Mouse (Mus musculus): ENCODE data around the gene Plcg2.

Gene Plcg2

DNA sequence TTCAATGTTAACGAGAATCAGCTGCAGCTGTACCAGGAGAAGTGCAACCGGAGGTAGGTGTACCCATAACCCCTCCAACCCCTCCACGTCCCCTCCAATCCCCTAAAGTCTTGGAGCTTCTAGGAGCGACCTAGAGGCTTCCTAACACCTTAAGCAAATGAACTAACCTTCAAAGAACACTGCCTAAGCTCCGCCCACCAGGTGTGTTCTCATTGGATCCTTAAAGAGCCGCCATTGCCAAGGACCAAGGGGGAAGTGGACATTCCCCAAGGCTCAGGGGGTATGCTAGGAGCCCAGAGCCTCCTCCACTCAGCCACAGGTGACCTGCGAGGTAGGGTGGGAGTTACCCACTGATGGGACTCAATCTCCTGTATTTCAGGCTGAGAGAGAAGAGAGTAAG is 136.3 kb downstream of the Plcg2 start:
- no peak for DNase-seq (ENCODE audit: low spot score in 2 of 2)

GRCm38 (mm10) chr8:117637462-117637861 is 139.4 kb downstream of the Plcg2 start:
- no peak for DNase-seq (ENCODE audit: low spot score in 2 of 2)

GRCm38 (mm10) chr8:117639631-117640030 is 141.5 kb downstream of the Plcg2 start:
- DNase-seq (ENCODE audit: low spot score in 2 of 2), result no peak

DNA sequence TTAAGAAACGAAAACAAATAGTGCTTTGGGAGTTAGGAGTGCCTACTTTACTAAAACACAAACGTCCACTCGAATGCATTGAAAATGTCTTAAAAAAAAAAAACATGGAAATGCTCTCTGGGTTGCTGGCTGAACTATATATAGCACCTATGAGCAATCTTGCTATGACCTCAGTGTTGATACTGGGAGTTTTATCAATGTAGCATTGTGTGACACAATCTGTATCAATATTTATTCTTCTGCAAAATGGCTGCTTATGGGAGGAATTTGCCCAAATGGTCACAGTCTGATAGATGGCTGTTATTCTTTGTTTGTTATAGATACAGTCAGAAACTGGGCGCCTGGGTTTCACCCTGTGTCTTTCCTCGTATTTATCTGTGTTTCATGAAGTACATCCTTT is 147.4 kb downstream of the Plcg2 start:
- DNase-seq (ENCODE audit: low spot score in 2 of 2), result no peak

DNA sequence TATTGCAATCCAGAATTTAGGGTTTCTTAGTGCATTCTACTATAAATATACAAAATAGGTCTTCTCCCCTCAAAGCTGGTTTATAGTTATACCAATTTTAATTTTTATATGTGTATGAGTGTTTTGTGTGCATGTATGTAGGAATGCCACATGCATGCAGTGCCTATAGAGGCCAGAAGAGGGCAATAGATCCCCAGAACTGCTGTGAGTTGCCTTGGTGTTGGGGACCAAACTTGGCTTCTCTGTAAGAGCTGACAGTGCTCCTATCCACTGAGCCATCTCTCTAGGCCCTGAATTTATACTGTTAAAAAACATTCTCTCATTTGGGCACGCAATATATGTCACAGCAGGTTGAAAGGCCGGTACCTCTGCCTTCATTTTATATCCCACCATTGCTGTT is 147.9 kb downstream of the Plcg2 start:
- DNase-seq (ENCODE audit: low spot score in 2 of 2), result peak in 1 of 2 experiments; percentile 20

GRCm38 (mm10) chr8:117646440-117646839 is 148.3 kb downstream of the Plcg2 start:
- no peak for DNase-seq (ENCODE audit: low spot score in 2 of 2)

- no peak for DNase-seq (ENCODE audit: low spot score in 2 of 2)
These were observed 154.2 kb downstream of the Plcg2 start for GRCm38 (mm10) chr8:117652318-117652717.

DNA sequence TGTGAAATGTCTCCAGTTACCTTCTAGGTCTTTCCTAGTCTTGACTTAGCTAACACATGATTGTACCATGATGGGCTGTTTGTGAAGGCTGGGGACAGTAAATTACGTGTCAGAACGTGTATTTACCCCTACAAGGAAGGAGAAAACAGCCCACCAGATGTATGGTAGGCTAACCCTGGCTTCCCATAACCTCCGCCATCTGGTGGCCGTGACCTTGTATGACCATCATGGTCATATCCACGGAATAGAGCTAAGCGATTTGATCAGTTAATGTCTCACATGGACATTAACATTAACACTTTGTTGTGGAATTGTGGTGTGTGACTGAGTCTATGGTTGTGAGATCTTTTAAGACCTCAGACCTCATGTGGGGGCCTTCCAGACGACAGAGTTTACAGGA is 160.9 kb downstream of the Plcg2 start:
- no peak for DNase-seq (ENCODE audit: low spot score in 2 of 2)

GRCm38 (mm10) chr8:117660358-117661031 is 162.4 kb downstream of the Plcg2 start:
- DNase-seq (ENCODE audit: low spot score in 2 of 2), result no peak

- DNase-seq (ENCODE audit: low spot score in 2 of 2), result no peak
These were observed 169.4 kb downstream of the Plcg2 start for GRCm38 (mm10) chr8:117667349-117668124.

- no peak for DNase-seq (ENCODE audit: low spot score in 2 of 2)
These were observed 172.4 kb downstream of the Plcg2 start for GRCm38 (mm10) chr8:117670461-117670860.

DNA sequence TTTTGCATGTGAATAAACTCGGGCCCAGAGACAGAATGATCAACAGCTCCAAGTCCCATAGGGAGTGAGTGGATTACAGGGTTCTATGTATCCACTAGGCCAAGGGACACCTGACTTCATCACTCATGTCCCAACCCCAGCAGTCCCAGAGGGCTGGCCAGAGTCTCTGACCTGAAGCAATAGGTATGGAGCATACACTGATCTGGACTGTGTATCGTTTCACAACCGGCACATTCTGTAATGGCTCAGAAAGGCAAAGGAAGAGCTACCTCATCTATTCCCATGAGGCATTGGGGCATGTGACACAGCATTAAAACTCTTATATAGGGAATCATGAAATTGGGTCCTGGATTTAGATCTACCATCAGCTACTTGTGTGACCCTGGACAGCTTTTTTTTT is 174.5 kb downstream of the Plcg2 start:
- DNase-seq (ENCODE audit: low spot score in 2 of 2), result no peak

- peak; percentile 41 to 74 for DNase-seq (ENCODE audit: low spot score in 2 of 2)
These were observed 175.3 kb downstream of the Plcg2 start, which contains the start of gene Sdr42e1 for GRCm38 (mm10) chr8:117673430-117673830. Gene Sdr42e1 (minus strand): TSS chr8:117673689.

- DNase-seq (ENCODE audit: low spot score in 2 of 2), result no peak
These were observed 177.1 kb downstream of the Plcg2 start for GRCm38 (mm10) chr8:117675171-117675570.

- DNase-seq (ENCODE audit: low spot score in 2 of 2), result no peak
These were observed 178.4 kb downstream of the Plcg2 start for GRCm38 (mm10) chr8:117676460-117676859.

- no peak for DNase-seq (ENCODE audit: low spot score in 2 of 2)
These were observed 178.9 kb downstream of the Plcg2 start for GRCm38 (mm10) chr8:117677011-117677410.

DNA sequence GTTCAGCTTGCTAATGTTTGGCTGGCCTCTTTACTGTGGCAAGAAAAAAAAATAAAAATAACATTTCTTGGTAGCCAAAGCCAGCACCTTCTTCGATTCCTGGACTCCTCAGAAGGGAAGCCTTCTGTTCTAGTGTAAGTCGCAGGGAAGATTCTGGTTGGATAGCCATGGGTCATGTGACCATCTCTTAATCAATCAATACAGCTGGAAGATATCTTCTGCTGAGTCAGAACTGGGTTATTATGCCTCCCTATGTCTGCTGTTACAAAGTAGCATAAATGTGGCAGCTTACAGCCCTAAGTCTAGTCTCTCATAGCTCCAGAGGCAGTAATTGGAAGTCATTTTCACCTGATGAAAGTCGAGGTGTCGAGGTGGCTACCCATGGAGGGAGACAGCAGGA is 180.6 kb downstream of the Plcg2 start:
- DNase-seq (ENCODE audit: low spot score in 2 of 2), result no peak

DNA sequence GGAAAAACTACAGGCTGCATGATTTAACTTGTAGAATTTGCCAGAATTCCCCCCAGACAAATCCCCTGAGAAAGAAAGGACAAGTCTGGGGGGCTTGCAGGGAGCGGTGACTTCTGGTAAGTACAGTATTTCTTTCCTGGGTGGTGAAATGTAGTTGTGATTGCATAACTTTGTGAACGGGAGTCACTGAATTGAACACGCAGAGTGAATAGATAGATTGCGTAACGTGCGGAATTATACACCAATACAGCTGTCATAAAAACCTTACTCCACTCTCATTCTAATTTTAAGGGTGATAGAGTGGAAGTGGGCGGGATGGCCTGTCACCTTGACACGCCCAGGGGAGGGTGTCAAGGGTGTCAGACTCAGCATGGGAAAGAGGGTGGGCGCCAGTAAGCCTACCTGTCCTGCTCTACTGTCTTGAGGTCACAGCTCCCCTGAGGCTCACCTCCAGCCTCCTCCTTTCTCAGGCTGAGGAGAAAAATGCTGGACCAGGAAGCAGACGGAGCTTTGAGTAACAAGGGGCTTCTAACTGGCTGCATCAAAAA is 185.9 kb downstream of the Plcg2 start:
- no peak for DNase-seq (ENCODE audit: low spot score in 2 of 2)

GRCm38 (mm10) chr8:117684504-117684903 is 186.4 kb downstream of the Plcg2 start:
- DNase-seq (ENCODE audit: low spot score in 2 of 2), result no peak
